Mouse (Mus musculus): ENCODE measurements at regions not wholly inside any gene's neighbourhood (a gene's known extent, or its start where the extent isn't known, plus 50 kb on each side); places are given as distances from the start of the nearest gene placed in this dataset.

- DNase-seq (ENCODE audit: low spot score) = no peak
Observed at GRCm38 (mm10) chr12:36748345-36748744, 360.0 kb upstream of the Meox2 start.

- no peak for DNase-seq (ENCODE audit: low spot score)
Observed at GRCm38 (mm10) chr12:36765315-36766058, 342.9 kb upstream of the Meox2 start.

- DNase-seq (ENCODE audit: low spot score) = no peak
Observed at GRCm38 (mm10) chr12:36766167-36766566, 342.2 kb upstream of the Meox2 start.

- DNase-seq (ENCODE audit: low spot score) = no peak
Observed at GRCm38 (mm10) chr12:36780761-36781160, 327.6 kb upstream of the Meox2 start.

GRCm38 (mm10) chr12:36790866-36791265 is 317.5 kb upstream of the Meox2 start:
- DNase-seq (ENCODE audit: low spot score) = no peak

GRCm38 (mm10) chr12:36791430-36791829 is 316.9 kb upstream of the Meox2 start:
- DNase-seq (ENCODE audit: low spot score) = no peak

- peak; percentile 15 for DNase-seq (ENCODE audit: low spot score)
Observed at GRCm38 (mm10) chr12:36792205-36792604, 316.1 kb upstream of the Meox2 start.

- DNase-seq (ENCODE audit: low spot score) = no peak
Observed at GRCm38 (mm10) chr12:36793799-36794198, 314.5 kb upstream of the Meox2 start.

GRCm38 (mm10) chr12:36796201-36796600 is 312.1 kb upstream of the Meox2 start:
- DNase-seq (ENCODE audit: low spot score) = no peak

GRCm38 (mm10) chr12:36817938-36818337 is 290.4 kb upstream of the Meox2 start:
- no peak for DNase-seq (ENCODE audit: low spot score)

GRCm38 (mm10) chr12:36818852-36819251 is 289.5 kb upstream of the Meox2 start:
- no peak for DNase-seq (ENCODE audit: low spot score)

GRCm38 (mm10) chr12:36826766-36827165 is 281.6 kb upstream of the Meox2 start:
- DNase-seq (ENCODE audit: low spot score) = no peak

- no peak for DNase-seq (ENCODE audit: low spot score)
Observed at GRCm38 (mm10) chr12:36831307-36831997, 276.9 kb upstream of the Meox2 start.

GRCm38 (mm10) chr12:36842957-36843356 is 265.4 kb upstream of the Meox2 start:
- DNase-seq (ENCODE audit: low spot score) = no peak

- no peak for DNase-seq (ENCODE audit: low spot score)
Observed at GRCm38 (mm10) chr12:36845130-36845529, 263.2 kb upstream of the Meox2 start.

GRCm38 (mm10) chr12:36849086-36849485 is 259.3 kb upstream of the Meox2 start:
- no peak for DNase-seq (ENCODE audit: low spot score)

GRCm38 (mm10) chr12:36863113-36863512 is 245.2 kb upstream of the Meox2 start:
- no peak for DNase-seq (ENCODE audit: low spot score)

GRCm38 (mm10) chr12:36880724-36881123 is 227.6 kb upstream of the Meox2 start:
- no peak for DNase-seq (ENCODE audit: low spot score)

- no peak for DNase-seq (ENCODE audit: low spot score)
Observed at GRCm38 (mm10) chr12:36913364-36913763, 195.0 kb upstream of the Meox2 start.

GRCm38 (mm10) chr12:36917576-36918106 is 190.7 kb upstream of the Meox2 start:
- no peak for DNase-seq (ENCODE audit: low spot score)

- no peak for DNase-seq (ENCODE audit: low spot score)
Observed at GRCm38 (mm10) chr12:36918294-36918876, 190.0 kb upstream of the Meox2 start.

- no peak for DNase-seq (ENCODE audit: low spot score)
Observed at GRCm38 (mm10) chr12:36923558-36923957, 184.8 kb upstream of the Meox2 start.
